Mouse (Mus musculus): ENCODE measurements around the gene 4930535I16Rik. TPM values are rescaled to one million over a fixed set of nuclear protein-coding genes. Genes with fewer than 3 reads are reported as not detected.
"Not testable (repeated sequence)": the region's sequence is repeated elsewhere in the genome, so short reads cannot be mapped to it uniquely, and the experiment has no call there.

4930535I16Rik gene
- total RNA-seq (2021): not detected
- long read RNA-seq, experiment 1: 0 reads
- long read RNA-seq, experiment 2: 0 reads

DNA sequence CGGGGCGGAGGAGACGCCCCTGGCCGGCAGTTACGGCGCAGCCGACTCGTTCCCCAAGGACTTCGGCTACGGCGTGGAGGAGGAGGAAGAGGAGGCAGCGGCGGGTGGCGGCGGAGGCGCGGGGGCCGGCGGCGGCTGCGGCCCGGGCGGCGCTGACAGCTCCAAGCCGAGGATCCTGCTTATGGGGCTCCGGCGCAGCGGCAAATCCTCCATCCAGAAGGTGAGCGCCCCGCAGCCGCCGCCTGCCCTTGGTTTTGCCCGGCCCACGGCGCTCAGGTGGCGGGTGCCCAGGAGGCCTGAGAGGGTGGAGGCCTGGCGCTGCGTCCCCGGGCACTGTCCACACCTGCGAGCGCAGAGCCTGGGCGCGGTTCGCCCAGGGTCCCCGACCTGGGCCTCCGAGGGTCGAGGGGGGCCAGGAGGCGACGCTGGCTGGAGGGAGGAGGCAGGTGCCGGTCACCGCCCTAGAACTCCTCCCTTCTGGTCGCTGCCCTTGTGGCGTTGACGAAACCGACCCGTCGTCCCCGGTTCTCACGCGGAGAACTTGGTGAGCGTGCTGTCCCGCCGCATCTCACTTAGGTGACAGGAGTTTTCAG lies at the start of gene 4930535I16Rik:
Gene 4930535I16Rik (minus strand): TSS at position 475 of the 593 bp plus-strand sequence.
- DNase-seq: peak; percentile 40

DNA sequence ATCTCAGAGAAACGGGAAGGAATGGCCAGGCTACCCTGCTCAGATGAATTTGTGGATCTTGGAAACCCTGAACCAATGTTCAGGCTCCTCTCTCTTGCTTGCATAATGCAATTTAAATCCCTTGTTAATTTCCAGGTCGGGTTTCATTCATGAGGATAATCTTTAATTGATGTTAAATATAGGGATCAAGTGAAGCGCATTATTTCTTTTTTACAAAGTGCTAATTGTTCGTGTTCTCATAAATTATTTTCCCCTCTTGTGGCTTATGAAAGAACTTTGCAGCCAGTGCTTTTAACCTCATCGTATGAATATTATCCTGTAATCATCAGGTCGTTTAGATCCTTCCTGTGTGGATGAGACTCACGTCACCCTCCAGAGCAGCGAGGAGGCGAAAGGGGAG lies 44.9 kb upstream of the 4930535I16Rik start:
- DNase-seq: no peak

GRCm38 (mm10) chr4:123960955-123961354 lies 43.1 kb upstream of the 4930535I16Rik start:
- no peak for DNase-seq

DNA sequence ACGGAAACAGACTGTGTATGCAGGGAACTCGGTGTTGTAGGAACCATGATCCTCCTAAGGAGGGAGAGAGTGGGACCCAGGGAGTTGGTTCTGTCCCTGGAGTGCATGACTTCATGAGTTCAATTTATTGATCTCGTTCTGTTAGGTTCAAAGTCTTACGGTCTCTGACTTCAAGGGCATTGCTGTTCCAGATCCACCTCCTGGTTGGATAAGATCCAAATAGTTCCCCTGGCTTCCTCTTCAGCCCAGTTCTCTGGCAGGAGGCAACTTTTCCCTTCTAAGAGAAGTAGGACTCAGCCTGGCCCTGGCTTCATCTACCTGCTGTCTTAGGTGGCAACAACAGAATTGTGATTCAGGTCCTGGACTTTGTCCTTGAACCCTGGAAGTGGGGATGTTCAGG lies 40.1 kb upstream of the 4930535I16Rik start:
- no peak for DNase-seq

DNA sequence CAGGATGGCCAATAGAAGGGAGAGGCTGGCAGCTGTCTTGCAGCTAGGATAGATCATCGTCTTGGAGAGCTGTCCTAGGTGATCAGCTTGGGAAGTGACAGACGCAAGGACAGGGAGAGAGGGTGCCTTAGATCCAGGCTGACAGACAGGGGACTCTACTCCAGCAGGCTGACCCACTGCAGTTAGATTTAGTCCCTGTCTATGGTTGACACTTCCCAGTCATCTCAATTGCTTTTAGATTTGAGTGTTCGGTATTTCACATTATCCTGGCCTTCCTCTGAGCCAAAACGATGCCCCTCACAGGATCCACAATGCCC lies 39.6 kb upstream of the 4930535I16Rik start:
- DNase-seq: no peak

- DNase-seq: peak; percentile 87
These were observed 39.1 kb upstream of the 4930535I16Rik start for GRCm38 (mm10) chr4:123956703-123957491.

GRCm38 (mm10) chr4:123952059-123952458 lies 34.2 kb upstream of the 4930535I16Rik start:
- no peak for DNase-seq

DNA sequence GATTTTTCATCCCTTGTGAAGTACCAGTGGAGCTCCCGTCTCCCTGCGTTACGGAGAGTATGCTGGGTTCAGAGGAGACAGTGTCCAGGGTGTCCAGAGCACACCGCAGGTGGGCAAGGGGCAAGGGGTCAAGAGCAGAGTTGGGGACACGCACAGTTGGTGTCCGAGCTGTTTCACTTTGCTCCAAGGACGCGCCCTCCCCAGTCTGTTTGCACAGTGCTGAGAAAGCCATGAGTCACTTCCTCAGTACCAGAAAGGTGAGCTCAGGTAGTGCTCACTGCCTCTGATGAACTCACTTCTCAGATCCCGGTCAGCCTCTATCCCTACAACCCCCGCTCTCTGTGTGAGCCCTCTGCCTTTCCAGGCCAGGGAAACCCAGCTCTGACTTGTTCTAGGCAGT lies 31.8 kb upstream of the 4930535I16Rik start:
- no peak for DNase-seq

DNA sequence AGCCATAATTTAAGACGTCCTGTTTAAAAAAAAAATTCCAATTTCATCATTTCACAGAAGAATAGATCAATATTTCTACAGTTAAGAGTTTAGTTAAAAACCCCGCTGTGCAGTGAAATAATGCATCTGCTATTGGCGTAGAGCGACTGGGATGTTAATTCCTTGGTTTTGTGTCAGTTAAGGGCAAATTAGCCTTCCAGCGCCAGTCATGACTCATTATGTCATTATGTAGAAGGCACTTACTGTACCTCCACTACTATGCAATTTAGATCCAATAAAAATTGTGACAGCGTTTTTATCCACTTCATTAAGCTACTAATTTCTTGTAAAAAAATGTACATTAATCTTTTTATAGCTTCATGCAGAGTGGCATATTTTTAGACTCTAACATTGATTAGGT lies 31.1 kb upstream of the 4930535I16Rik start:
- DNase-seq: no peak

DNA sequence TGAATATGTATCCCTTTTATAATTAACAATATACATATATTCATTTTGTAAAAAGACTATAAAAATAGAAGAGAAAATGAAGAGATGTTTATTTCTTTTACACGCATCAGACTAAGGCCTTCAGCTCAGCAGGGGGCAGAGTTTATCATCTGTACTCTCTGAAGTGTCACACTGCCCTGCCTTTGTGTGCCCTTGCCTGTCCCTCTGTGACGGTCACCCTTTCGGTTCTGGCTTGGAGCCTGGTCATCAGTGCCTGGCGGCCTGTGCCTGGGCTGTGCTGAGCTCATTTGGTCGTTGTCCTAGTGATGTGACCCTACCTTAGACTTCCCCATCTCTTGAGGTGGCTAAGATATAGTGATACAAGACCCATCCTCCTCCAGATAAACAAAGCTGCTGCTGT lies 29.3 kb upstream of the 4930535I16Rik start:
- DNase-seq: no peak

DNA sequence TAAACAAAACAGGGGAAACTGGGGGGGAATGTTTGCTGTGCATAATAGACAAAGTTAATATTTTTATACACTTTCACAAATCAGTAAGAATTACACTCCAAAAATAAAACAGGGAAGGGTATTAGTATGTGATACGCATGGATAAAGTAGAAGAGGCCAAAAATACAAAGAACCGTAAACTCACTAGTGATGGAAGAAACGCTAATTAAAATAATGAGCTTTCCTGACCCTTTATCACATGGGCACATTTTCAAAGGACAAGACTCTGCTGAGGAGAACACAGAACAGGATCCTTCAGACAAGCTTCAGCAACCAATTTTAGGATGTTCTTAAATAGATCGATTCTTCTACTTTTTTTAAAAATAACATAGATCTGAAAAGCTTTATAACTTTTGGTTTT lies 28.9 kb upstream of the 4930535I16Rik start:
- no peak for DNase-seq

- DNase-seq: not testable (repeated sequence)
These were observed 23.1 kb upstream of the 4930535I16Rik start for GRCm38 (mm10) chr4:123940878-123941277.

DNA sequence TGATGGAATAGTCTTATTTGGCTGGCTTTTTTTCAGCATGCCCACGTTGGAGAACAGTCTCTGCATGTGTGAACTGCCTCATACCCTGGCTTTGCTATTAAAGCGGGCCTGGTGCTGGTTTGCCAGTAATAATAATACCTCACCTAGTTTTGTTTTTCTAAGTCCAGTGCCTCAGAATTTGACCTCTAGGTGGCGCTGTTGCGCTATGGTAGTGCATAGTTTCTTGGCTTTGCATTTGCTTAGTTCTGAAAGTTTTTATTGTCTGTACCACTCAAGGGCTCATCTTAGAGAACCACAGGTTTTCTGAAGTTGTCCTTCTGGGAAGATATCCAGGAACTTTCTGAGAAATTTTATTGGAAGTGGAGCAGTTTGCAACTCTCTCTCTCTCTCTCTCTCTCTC lies 22.0 kb upstream of the 4930535I16Rik start:
- DNase-seq: peak; percentile 79

GRCm38 (mm10) chr4:123936059-123936458 lies 18.2 kb upstream of the 4930535I16Rik start:
- DNase-seq: no peak

- DNase-seq: no peak
These were observed 16.5 kb upstream of the 4930535I16Rik start for GRCm38 (mm10) chr4:123934306-123934705.

- DNase-seq: no peak
These were observed 12.2 kb upstream of the 4930535I16Rik start for GRCm38 (mm10) chr4:123929994-123930393.

DNA sequence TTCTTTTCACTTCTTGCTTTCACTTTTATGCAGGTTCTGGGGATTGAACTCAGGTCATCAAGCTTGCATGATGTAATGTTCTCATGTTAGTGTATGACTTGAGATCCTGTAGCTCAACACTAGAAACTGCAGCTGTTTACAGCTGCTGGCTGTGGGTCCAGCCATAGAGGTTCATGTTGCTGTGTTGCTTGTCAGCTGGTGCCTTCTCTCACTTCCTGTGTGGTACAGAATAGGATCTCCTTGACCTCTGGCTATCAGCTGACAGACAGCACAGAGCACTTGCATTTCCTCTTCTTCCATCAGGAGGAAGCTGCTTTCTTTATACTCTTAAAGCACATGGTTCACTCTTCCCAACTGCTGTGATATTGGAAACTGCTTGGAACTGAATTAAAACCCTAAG lies 10.1 kb upstream of the 4930535I16Rik start:
- DNase-seq: no peak

DNA sequence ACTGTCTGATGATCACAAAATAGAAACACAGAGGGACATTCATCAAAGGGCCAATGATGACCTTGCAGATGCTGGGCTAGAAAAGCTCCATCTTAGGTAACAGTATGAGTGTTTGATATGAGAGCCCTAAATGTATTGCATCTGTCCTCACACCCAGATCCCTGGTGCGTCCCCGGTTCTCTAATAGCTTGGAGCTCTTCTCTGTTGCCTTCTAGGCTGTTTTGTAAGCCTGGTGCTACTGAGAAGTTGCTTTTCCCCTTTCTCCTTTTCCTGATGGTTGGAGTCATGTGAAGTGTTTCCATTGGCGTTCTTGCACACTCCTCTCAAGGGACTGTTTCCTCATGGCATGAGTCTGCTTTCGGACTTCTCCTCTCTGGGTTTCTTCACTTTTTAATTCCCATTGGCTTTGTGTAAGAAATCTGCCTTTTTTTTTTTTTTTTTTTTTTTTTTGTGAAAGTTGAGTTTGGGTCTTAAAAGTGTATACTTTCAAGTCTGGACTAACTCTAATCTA lies 3.3 kb upstream of the 4930535I16Rik start:
- DNase-seq: no peak

DNA sequence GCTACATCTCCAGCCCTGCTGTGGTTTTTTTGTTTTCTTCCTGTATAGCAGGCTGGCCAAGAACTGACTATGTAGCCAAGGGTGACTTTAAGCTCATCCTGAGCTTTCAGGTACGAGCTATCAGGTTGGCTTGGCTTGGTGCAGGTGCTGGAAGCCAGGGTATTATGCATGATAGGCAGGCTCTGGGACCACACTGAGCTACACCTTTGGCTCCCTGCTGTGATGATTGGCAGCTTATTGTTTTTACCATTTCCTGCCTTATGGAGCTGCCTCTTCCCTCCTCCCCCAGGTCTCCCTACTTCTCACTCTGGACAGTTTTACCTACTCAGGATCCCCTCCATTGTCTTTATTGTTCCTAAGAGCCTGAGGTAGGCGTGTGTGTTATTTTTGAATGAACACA lies 1.0 kb upstream of the 4930535I16Rik start:
- DNase-seq: no peak

GRCm38 (mm10) chr4:123916748-123917547 lies 874 bp downstream of the 4930535I16Rik start, which contains the start of gene Rragc:
Gene Rragc, plus strand, starts transcription at chr4:123917446.
- peak; percentile 100 for DNase-seq

DNA sequence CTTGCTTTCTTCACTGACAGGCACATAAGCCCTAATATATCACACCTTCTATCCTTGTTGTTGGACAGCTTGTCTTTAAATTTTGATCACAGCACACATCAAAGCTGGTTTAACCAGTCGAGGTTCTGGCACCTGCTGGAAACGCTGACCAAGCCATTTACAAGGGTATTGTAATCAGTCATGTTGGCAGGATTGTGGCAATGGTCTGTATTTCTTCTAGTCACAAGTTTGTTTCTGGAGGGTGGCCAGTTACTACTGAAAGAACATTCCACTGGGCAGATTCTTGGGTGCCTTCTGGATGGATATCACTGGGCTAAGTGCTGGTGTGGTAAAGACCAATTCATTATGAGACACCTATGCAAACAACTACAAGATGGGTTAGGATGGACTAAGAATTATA lies 5.4 kb downstream of the 4930535I16Rik start:
- DNase-seq: no peak

- DNase-seq: no peak
These were observed 6.3 kb downstream of the 4930535I16Rik start for GRCm38 (mm10) chr4:123911503-123911902.

DNA sequence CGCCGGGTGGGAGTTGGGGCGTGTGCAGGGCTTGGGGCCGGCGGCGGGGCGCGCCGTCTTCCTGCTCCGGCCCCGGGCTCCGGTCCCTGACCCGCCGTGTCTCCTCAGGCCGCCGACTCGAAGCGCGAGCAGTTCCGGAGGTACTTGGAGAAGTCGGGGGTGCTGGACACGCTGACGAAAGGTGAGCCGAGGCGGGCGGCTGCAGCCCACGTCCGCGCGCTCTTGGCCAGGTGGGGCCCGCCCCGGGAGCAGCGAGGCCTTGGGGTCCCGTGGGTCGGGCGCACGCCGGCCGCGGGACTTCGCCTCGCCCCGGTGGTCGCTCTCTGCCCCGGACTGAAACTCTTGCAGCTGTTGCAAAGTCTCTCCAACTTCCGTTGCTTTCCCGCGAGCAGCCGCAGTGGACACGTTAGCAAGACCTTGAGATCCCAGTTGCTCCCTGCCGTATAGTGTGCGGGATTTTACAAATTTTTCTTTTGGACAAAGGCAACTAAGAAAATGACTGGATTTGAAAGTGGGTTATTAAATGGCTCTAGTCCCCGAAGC lies 12.6 kb downstream of the 4930535I16Rik start:
- no peak for DNase-seq

Data from gastrocnemius, postnatal 10 days (tissue).